Mouse (Mus musculus) embryonic facial prominence, embryonic 11.5 days (tissue): Measurements from ENCODE around the gene Zfp57. TPM values are rescaled to one million over a fixed set of nuclear protein-coding genes. Genes with fewer than 3 reads are reported as not detected.

Source experiments
- ATAC-seq: fragments of 200-750 bp; cut with Nextera tagmentation; replicated peaks from 2 replicates; pipeline ENCODE4 v1.8.0; 2017; ENCODE audit warnings: low read depth; ENCODE audit not compliant: insufficient number of reproducible peaks, low FRiP score, low TSS enrichment
- DNase-seq: peaks from one replicate; pipeline ENCODE4 v3.0.0-alpha.2; 2015; ENCODE audit warnings: low spot score
- H3K27ac ChIP-seq: fragments of 300-500 bp; sonication (generic); replicated peaks from 2 replicates; pipeline ENCODE4 v1.5.1; 2014; ENCODE audit warnings: mild to moderate bottlenecking, low read depth, low read length, control low read depth
- H3K27me3 ChIP-seq: fragments of 300-500 bp; sonication (generic); 2 replicates; pipeline ENCODE4 v1.6.1; 2014; ENCODE audit warnings: mild to moderate bottlenecking, low read length, moderate library complexity, mixed read lengths; ENCODE audit not compliant: control insufficient read depth, insufficient read depth
- H3K36me3 ChIP-seq: fragments of 300-500 bp; sonication (generic); replicated peaks from 2 replicates; pipeline ENCODE4 v1.6.1; 2014; ENCODE audit warnings: low read depth, mild to moderate bottlenecking, low read length, moderate library complexity, mixed read lengths; ENCODE audit not compliant: control insufficient read depth, insufficient read depth
- H3K4me1 ChIP-seq: fragments of 300-500 bp; sonication (generic); 2 replicates; pipeline ENCODE4 v1.6.1; 2014; ENCODE audit warnings: low read length, mixed read lengths; ENCODE audit not compliant: control insufficient read depth, insufficient read depth
- H3K4me2 ChIP-seq: fragments of 300-500 bp; sonication (generic); 2 replicates; pipeline ENCODE4 v1.6.1; 2014; ENCODE audit warnings: low read depth, mild to moderate bottlenecking, control low read depth, low read length, moderate library complexity
- H3K4me3 ChIP-seq: fragments of 300-500 bp; sonication (generic); 2 replicates; pipeline ENCODE4 v1.5.1; 2014; ENCODE audit warnings: low read depth, low read length, control low read depth
- H3K9ac ChIP-seq: fragments of 300-500 bp; sonication (generic); replicated peaks from 2 replicates; pipeline ENCODE4 v1.6.1; 2014; ENCODE audit warnings: mild to moderate bottlenecking, control low read depth, low read length
- H3K9me3 ChIP-seq: fragments of 300-500 bp; sonication (generic); replicated peaks from 2 replicates; pipeline ENCODE4 v1.6.1; 2016; ENCODE audit warnings: mild to moderate bottlenecking, low read length, inconsistent platforms, mixed read lengths; ENCODE audit not compliant: control insufficient read depth
- WGBS: fragments of 180-500 bp; shearing (Covaris S2); extraction: QIAGEN DNeasy Blood & Tissue Kit; methylation state at CpG from one replicate; pipeline ENCODE4 v1.1.7; 2014; 5-methylcytosine and 5-hydroxymethylcytosine counted together
- polyA plus RNA-seq: library from polyadenylated mRNA; unstranded; fragments of >200 nt; fragmentation: Nextera tagmentation; extraction: Ambion mirVana; gene quantifications from 2 replicates; pipeline ENCODE4 v1.2.1, GENCODE M21; 2014

The Zfp57 gene
- polyA plus RNA-seq, result 102 and 110 TPM in 2 replicates

GRCm38 (mm10) chr17:37000863-37001262 lies at the start of gene Zfp57:
Gene Zfp57, plus strand, starts transcription at chr17:37001163.
- DNase-seq, result no peak
- no peak for ATAC-seq
- WGBS, result 91% methylated on average over 7 of the region's 7 CpGs
- no peaks in the 10 kb centered on the region for H3K4me1 ChIP-seq
- H3K36me3 ChIP-seq, result no peaks in the 10 kb centered on the region
- H3K4me3 ChIP-seq, result peak within 1 kb of the TSS; percentile 75; the same call in 1 of the 2 replicates
- no peak within 1 kb of the TSS for H3K27ac ChIP-seq
- no peak within 1 kb of the TSS; the same call in 1 of the 2 replicates for H3K9ac ChIP-seq
- no peaks in the 10 kb centered on the region for H3K27me3 ChIP-seq
- H3K4me2 ChIP-seq, result no peak within 1 kb of the TSS; the same call in 1 of the 2 replicates
- H3K9me3 ChIP-seq, result no peaks in the 10 kb centered on the region

GRCm38 (mm10) chr17:36952631-36953030 lies 48.3 kb upstream of the Zfp57 start:
- no peak for ATAC-seq
- WGBS, result 93% methylated on average over 2 of the region's 2 CpGs
- Histone ChIP-seq H3K36me3 (no peaks in the 10 kb centered on the region), H3K4me3 (no peak overlapping the region), H3K4me1 (no peaks in the 10 kb centered on the region), H3K27me3 (no peaks in the 10 kb centered on the region), H3K4me2 (no peak overlapping the region), H3K9ac (no peak overlapping the region), H3K9me3 (no peaks in the 10 kb centered on the region), H3K27ac (no peak overlapping the region)
- no peak for DNase-seq

- Histone ChIP-seq H3K4me1 (no peaks in the 10 kb centered on the region), H3K36me3 (no peaks in the 10 kb centered on the region), H3K9ac (no peak overlapping the region), H3K4me3 (no peak overlapping the region), H3K9me3 (no peaks in the 10 kb centered on the region), H3K4me2 (no peak overlapping the region), H3K27ac (no peak overlapping the region), H3K27me3 (no peaks in the 10 kb centered on the region)
- no peak for DNase-seq
- no peak for ATAC-seq
- WGBS, result 89% methylated on average over 1 of the region's 1 CpGs
Observed at GRCm38 (mm10) chr17:36953062-36953461, 47.9 kb upstream of the Zfp57 start.

- H3K27ac ChIP-seq, result 0 out of 2 replicates have a peak within 1 kb of the TSS, but pooled peaks have one; percentile 28
- H3K36me3 ChIP-seq, result no peaks in the 10 kb centered on the region
- H3K27me3 ChIP-seq, result no peaks in the 10 kb centered on the region
- H3K9ac ChIP-seq, result peak within 1 kb of the TSS; percentile 84
- peak; percentile 99 for DNase-seq
- peak within 1 kb of the TSS; percentile 68 for H3K4me3 ChIP-seq
- no peaks in the 10 kb centered on the region for H3K4me1 ChIP-seq
- WGBS, result under 1% methylated on average over 46 of the region's 46 CpGs
- peak; percentile 95 for ATAC-seq
- H3K4me2 ChIP-seq, result peak within 1 kb of the TSS; percentile 82
- no peaks in the 10 kb centered on the region for H3K9me3 ChIP-seq
Observed at GRCm38 (mm10) chr17:36957999-36958743, 42.8 kb upstream of the Zfp57 start, which contains the start of the genes Znrd1 and Znrd1as. Gene Znrd1, minus strand, starts transcription at chr17:36958559. Gene Znrd1as, plus strand, starts transcription at chr17:36958592.

GRCm38 (mm10) chr17:36958884-36959283 lies 42.1 kb upstream of the Zfp57 start:
- Histone ChIP-seq H3K27ac (no peak overlapping the region), H3K9me3 (no peaks in the 10 kb centered on the region), H3K4me2 (peak overlapping the region; percentile 76), H3K9ac (peak overlapping the region; percentile 78), H3K4me1 (no peaks in the 10 kb centered on the region), H3K4me3 (peak overlapping the region; percentile 68), H3K36me3 (no peaks in the 10 kb centered on the region), H3K27me3 (no peaks in the 10 kb centered on the region)
- 10% methylated on average over 12 of the region's 12 CpGs for WGBS
- ATAC-seq (no peak), DNase-seq (no peak)

GRCm38 (mm10) chr17:36961125-36961524 lies 39.8 kb upstream of the Zfp57 start:
- no peaks in the 10 kb centered on the region for H3K27me3 ChIP-seq
- H3K9ac ChIP-seq, result no peak overlapping the region
- H3K4me3 ChIP-seq, result no peak overlapping the region
- 76% methylated on average over 1 of the region's 1 CpGs for WGBS
- DNase-seq (no peak), ATAC-seq (no peak)
- no peak overlapping the region for H3K4me2 ChIP-seq
- H3K36me3 ChIP-seq, result no peaks in the 10 kb centered on the region
- H3K9me3 ChIP-seq, result no peaks in the 10 kb centered on the region
- H3K4me1 ChIP-seq, result no peaks in the 10 kb centered on the region
- no peak overlapping the region for H3K27ac ChIP-seq

GRCm38 (mm10) chr17:36966875-36967274 lies 34.1 kb upstream of the Zfp57 start:
- ATAC-seq (no peak), DNase-seq (no peak)
- no peaks in the 10 kb centered on the region for H3K36me3 ChIP-seq
- H3K27ac ChIP-seq, result no peak overlapping the region
- no peaks in the 10 kb centered on the region for H3K27me3 ChIP-seq
- no peak overlapping the region for H3K9ac ChIP-seq
- no peak overlapping the region for H3K4me3 ChIP-seq
- no peaks in the 10 kb centered on the region for H3K4me1 ChIP-seq
- H3K9me3 ChIP-seq, result no peaks in the 10 kb centered on the region
- no peak overlapping the region for H3K4me2 ChIP-seq
- WGBS, result 88% methylated on average over 1 of the region's 1 CpGs

GRCm38 (mm10) chr17:36970316-36970890 lies 30.6 kb upstream of the Zfp57 start:
- no peaks in the 10 kb centered on the region for H3K27me3 ChIP-seq
- no peak overlapping the region for H3K27ac ChIP-seq
- DNase-seq, result no peak
- WGBS, result 86% methylated on average over 14 of the region's 14 CpGs
- no peaks in the 10 kb centered on the region for H3K36me3 ChIP-seq
- no peak overlapping the region for H3K9ac ChIP-seq
- no peak for ATAC-seq
- no peak overlapping the region for H3K4me2 ChIP-seq
- H3K4me3 ChIP-seq, result no peak overlapping the region
- no peaks in the 10 kb centered on the region for H3K4me1 ChIP-seq
- no peaks in the 10 kb centered on the region for H3K9me3 ChIP-seq
